Mouse (Mus musculus) megakaryocyte, embryonic 14.5 days (primary cell): ENCODE results near the gene Rel.

Experiments used
- FLI1 ChIP-seq: IDR thresholded peaks from 2 replicates; pipeline ENCODE4 v1.6.1; 2012; ENCODE audit warnings: low read length, inconsistent platforms, mixed read lengths
- GATA1 ChIP-seq: IDR thresholded peaks from 3 replicates; pipeline ENCODE4 v1.6.1; 2012; ENCODE audit warnings: mixed read lengths, low read length, inconsistent platforms, borderline replicate concordance

- no peak for TF ChIP-seq GATA1
- no peak for TF ChIP-seq FLI1
These were observed 44.9 kb downstream of the Rel start for GRCm38 (mm10) chr11:23725850-23726249.
